Mouse (Mus musculus) midbrain, embryonic 16.5 days (tissue): ENCODE measurements around the gene Fam198b. TPM values are rescaled to one million over a fixed set of nuclear protein-coding genes. Genes with fewer than 3 reads are reported as not detected.

ENCODE experiments used
- ATAC-seq: fragments of 200-750 bp; cut with Nextera tagmentation; 2 replicates; pipeline ENCODE4 v1.8.0; 2017; ENCODE audit warnings: moderate TSS enrichment
- H3K27ac ChIP-seq: fragments of 300-500 bp; sonication (generic); 2 replicates; pipeline ENCODE4 v1.5.1; 2014; ENCODE audit warnings: mild to moderate bottlenecking, low read length, mixed read lengths
- H3K27me3 ChIP-seq: fragments of 300-500 bp; sonication (generic); 2 replicates; pipeline ENCODE4 v1.6.1; 2014; ENCODE audit warnings: low read depth, low read length, mixed read lengths; ENCODE audit not compliant: control insufficient read depth, insufficient read depth
- H3K36me3 ChIP-seq: fragments of 300-500 bp; sonication (generic); 2 replicates; pipeline ENCODE4 v1.6.1; 2014; ENCODE audit warnings: mild to moderate bottlenecking, low read length, moderate library complexity, mixed read lengths; ENCODE audit not compliant: control insufficient read depth, insufficient read depth
- H3K4me1 ChIP-seq: fragments of 300-500 bp; sonication (generic); 2 replicates; pipeline ENCODE4 v1.6.1; 2014; ENCODE audit warnings: mild to moderate bottlenecking, low read length, mixed read lengths; ENCODE audit not compliant: control insufficient read depth, insufficient read depth
- H3K4me2 ChIP-seq: fragments of 300-500 bp; sonication (generic); 2 replicates; pipeline ENCODE4 v1.6.1; 2014; ENCODE audit warnings: mild to moderate bottlenecking, low read length, mixed read lengths
- H3K4me3 ChIP-seq: fragments of 300-500 bp; sonication (generic); 2 replicates; pipeline ENCODE4 v1.5.1; 2014; ENCODE audit warnings: low read depth, mild to moderate bottlenecking, low read length, moderate library complexity, mixed read lengths
- H3K9ac ChIP-seq: fragments of 300-500 bp; sonication (generic); 2 replicates; pipeline ENCODE4 v1.6.1; 2014; ENCODE audit warnings: low read depth, low read length, mixed read lengths
- H3K9me3 ChIP-seq: fragments of 300-500 bp; sonication (generic); replicated peaks from 2 replicates; pipeline ENCODE4 v1.6.1; 2014; ENCODE audit warnings: mild to moderate bottlenecking, low read length, mixed read lengths; ENCODE audit not compliant: control insufficient read depth, poor library complexity, severe bottlenecking
- WGBS: fragments of 180-500 bp; shearing (Covaris S2); extraction: QIAGEN DNeasy Blood & Tissue Kit; methylation state at CpG from one replicate; pipeline ENCODE4 v1.1.7; 2014; 5-methylcytosine and 5-hydroxymethylcytosine counted together
- polyA plus RNA-seq: library from polyadenylated mRNA; unstranded; fragments of >200 nt; fragmentation: Nextera tagmentation; extraction: Ambion mirVana; gene quantifications from 2 replicates; pipeline ENCODE4 v1.2.1, GENCODE M21; 2015

Fam198b gene
- polyA plus RNA-seq, 1 experiment from 2014 or later = 0.59 TPM

- Histone ChIP-seq H3K27ac (no peak overlapping the region), H3K4me1 (peaks cover 3% of the 10 kb centered on the region; the same call in 1 of the 2 replicates), H3K4me3 (no peak overlapping the region), H3K36me3 (no peaks in the 10 kb centered on the region), H3K9me3 (no peaks in the 10 kb centered on the region), H3K4me2 (no peak overlapping the region), H3K27me3 (no peaks in the 10 kb centered on the region), H3K9ac (no peak overlapping the region)
- WGBS = 64% methylated on average over 5 of the region's 5 CpGs
- no peak for ATAC-seq
These were observed 41.8 kb downstream of the Fam198b start for GRCm38 (mm10) chr3:79925950-79926697.

- Histone ChIP-seq H3K4me3 (no peak overlapping the region), H3K9me3 (no peaks in the 10 kb centered on the region), H3K4me1 (peaks cover 3% of the 10 kb centered on the region; the same call in 1 of the 2 replicates), H3K36me3 (no peaks in the 10 kb centered on the region), H3K4me2 (no peak overlapping the region), H3K9ac (no peak overlapping the region), H3K27ac (no peak overlapping the region), H3K27me3 (no peaks in the 10 kb centered on the region)
- no peak for ATAC-seq
- 76% methylated on average over 4 of the region's 4 CpGs for WGBS
These were observed 42.7 kb downstream of the Fam198b start for GRCm38 (mm10) chr3:79927050-79927449.

DNA sequence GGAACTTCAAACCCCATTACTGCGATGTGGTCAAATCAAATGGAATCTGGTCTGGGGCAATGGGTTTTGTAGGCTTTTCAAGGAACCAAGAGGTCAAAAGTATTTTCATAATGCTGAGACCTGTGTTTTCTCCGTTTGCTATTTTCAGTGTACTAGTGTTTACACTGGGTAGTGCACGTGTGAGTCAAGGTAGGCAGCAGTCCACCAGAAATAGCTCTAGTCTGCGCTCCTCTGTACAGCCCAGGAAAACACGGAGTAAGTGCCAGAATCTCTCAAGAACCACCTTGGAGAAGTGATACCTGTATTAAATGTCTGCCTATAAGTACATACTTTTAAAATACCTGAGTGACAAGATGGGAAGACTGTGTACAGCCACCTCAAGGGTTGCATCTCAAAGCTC lies 44.1 kb downstream of the Fam198b start:
- H3K4me1 ChIP-seq = peaks cover 3% of the 10 kb centered on the region; the same call in 1 of the 2 replicates
- no peaks in the 10 kb centered on the region for H3K36me3 ChIP-seq
- no peak overlapping the region for H3K4me2 ChIP-seq
- ATAC-seq = no peak
- WGBS = 87% methylated on average over 5 of the region's 5 CpGs
- H3K4me3 ChIP-seq = no peak overlapping the region
- H3K27ac ChIP-seq = no peak overlapping the region
- no peak overlapping the region for H3K9ac ChIP-seq
- H3K9me3 ChIP-seq = no peaks in the 10 kb centered on the region
- H3K27me3 ChIP-seq = no peaks in the 10 kb centered on the region

DNA sequence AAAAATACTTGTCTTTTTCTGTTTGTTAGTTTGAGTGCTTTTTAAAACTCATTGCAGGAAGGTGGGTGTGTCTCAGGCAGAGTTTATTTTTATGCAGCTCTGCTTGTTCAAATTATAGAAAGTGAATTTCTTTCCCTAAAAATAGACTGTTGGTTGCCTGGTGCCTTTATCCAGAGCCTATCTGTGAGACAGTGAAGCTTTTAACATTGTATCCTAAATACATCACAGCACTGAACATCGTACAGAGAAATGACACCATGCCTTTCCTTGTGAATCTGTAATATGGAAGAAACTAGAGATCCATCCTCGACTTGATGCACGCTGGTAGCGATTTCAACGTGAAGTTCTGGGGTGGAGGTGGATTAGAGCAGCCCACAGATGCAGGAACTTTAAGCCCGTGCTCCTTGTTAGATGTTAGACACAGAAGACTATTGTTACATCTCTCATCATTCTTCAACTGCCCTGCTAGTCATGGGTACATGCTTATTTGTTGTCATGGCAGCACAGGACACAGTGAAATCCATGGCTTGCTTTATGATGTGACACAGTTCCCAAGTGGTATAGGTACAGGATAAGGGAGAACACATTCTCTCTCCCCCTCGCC lies 45.9 kb downstream of the Fam198b start:
- 26% methylated on average over 6 of the region's 7 CpGs for WGBS
- Histone ChIP-seq H3K36me3 (no peaks in the 10 kb centered on the region), H3K9me3 (no peaks in the 10 kb centered on the region), H3K4me3 (no peak overlapping the region), H3K27ac (no peak overlapping the region), H3K27me3 (no peaks in the 10 kb centered on the region), H3K4me1 (peaks cover 3% of the 10 kb centered on the region; the same call in 1 of the 2 replicates), H3K9ac (no peak overlapping the region), H3K4me2 (peak overlapping the region; percentile 32; the same call in 1 of the 2 replicates)
- ATAC-seq = peak; percentile 85

GRCm38 (mm10) chr3:79936213-79936612 lies 51.9 kb downstream of the Fam198b start:
- H3K4me2 ChIP-seq = no peak overlapping the region
- no peaks in the 10 kb centered on the region for H3K4me1 ChIP-seq
- H3K9me3 ChIP-seq = no peaks in the 10 kb centered on the region
- H3K36me3 ChIP-seq = no peaks in the 10 kb centered on the region
- H3K9ac ChIP-seq = no peak overlapping the region
- no peaks in the 10 kb centered on the region for H3K27me3 ChIP-seq
- ATAC-seq = no peak
- no peak overlapping the region for H3K4me3 ChIP-seq
- no peak overlapping the region for H3K27ac ChIP-seq
- 84% methylated on average over 6 of the region's 6 CpGs for WGBS

- H3K9ac ChIP-seq = no peak overlapping the region
- H3K27ac ChIP-seq = no peak overlapping the region
- H3K4me1 ChIP-seq = no peaks in the 10 kb centered on the region
- H3K36me3 ChIP-seq = no peaks in the 10 kb centered on the region
- no peaks in the 10 kb centered on the region for H3K9me3 ChIP-seq
- no peaks in the 10 kb centered on the region for H3K27me3 ChIP-seq
- no peak overlapping the region for H3K4me2 ChIP-seq
- WGBS = 97% methylated on average over 3 of the region's 3 CpGs
- no peak overlapping the region for H3K4me3 ChIP-seq
- ATAC-seq = no peak
These were observed 52.6 kb downstream of the Fam198b start for GRCm38 (mm10) chr3:79936730-79937447.

GRCm38 (mm10) chr3:79947736-79948135 lies 63.4 kb downstream of the Fam198b start:
- Histone ChIP-seq H3K36me3 (no peaks in the 10 kb centered on the region), H3K27me3 (no peaks in the 10 kb centered on the region), H3K4me1 (no peaks in the 10 kb centered on the region), H3K9ac (no peak overlapping the region), H3K27ac (no peak overlapping the region), H3K4me3 (no peak overlapping the region), H3K9me3 (no peaks in the 10 kb centered on the region), H3K4me2 (no peak overlapping the region)
- WGBS = 68% methylated on average over 1 of the region's 1 CpGs
- ATAC-seq = no peak

DNA sequence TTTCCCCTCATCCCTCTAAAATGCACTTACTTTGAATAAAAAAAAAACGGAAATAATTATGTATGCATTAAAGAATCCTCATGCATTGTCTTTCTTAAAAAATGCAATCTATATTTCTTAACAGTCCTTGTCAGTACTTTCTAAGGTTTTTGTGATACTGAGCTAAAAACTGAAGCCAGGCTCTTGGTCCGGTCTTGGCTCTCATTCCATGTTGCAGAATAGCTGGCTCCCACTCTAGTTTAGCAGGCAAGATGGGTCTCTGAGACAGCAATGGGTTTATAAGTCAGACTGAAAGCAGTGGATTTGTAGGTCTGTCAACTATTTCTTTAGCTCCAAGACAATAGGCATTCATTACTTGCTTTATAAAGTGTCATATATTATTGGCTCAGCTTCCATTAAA lies 63.8 kb downstream of the Fam198b start:
- Histone ChIP-seq H3K4me2 (no peak overlapping the region), H3K9ac (no peak overlapping the region), H3K4me3 (no peak overlapping the region), H3K9me3 (no peaks in the 10 kb centered on the region), H3K27me3 (no peaks in the 10 kb centered on the region), H3K27ac (no peak overlapping the region), H3K4me1 (no peaks in the 10 kb centered on the region), H3K36me3 (no peaks in the 10 kb centered on the region)
- ATAC-seq = no peak
- WGBS = 81% methylated on average over 2 of the region's 2 CpGs
